Mouse (Mus musculus): ENCODE data around the gene Gpn1. TPM values are rescaled to one million over a fixed set of nuclear protein-coding genes. Genes with fewer than 3 reads are reported as not detected.

Gene Gpn1
- total and polyA plus RNA-seq, 3 experiments = 28.6 to 48.8 (median 36.3) TPM

- DNase-seq = no peak
Observed at GRCm38 (mm10) chr5:31559401-31559800, 64.9 kb downstream of the Gpn1 start.

GRCm38 (mm10) chr5:31560352-31560751 is 65.8 kb downstream of the Gpn1 start:
- DNase-seq = no peak

GRCm38 (mm10) chr5:31562036-31562666 is 67.6 kb downstream of the Gpn1 start:
- peak; percentile 51 for DNase-seq

Other genes with a start within 250 kb of the Gpn1 start
- 1 to 10 TPM; 2.2 to 4.5 TPM for gene Krtcap3, start 243.1 kb upstream of the Gpn1 start, total RNA-seq (2021)
- 13.3 and 13.6 TPM in 2 replicates for gene Krtcap3, start 243.1 kb upstream of the Gpn1 start, polyA plus RNA-seq (2012; rRNA removed)
- gene Ift172, start 203.6 kb upstream of the Gpn1 start, total RNA-seq (2021) = 10 to 100 TPM; 28.9 to 38.1 TPM
- gene Ift172, start 203.6 kb upstream of the Gpn1 start, polyA plus RNA-seq (2012; rRNA removed) = 29.5 and 30.1 TPM in 2 replicates
- 10 to 100 TPM; 11.1 to 20.8 TPM for gene Fndc4, start 198.7 kb upstream of the Gpn1 start, total RNA-seq (2021)
- 25.0 and 28.6 TPM in 2 replicates for gene Fndc4, start 198.7 kb upstream of the Gpn1 start, polyA plus RNA-seq (2012; rRNA removed)
- gene Gckr, start 197.3 kb upstream of the Gpn1 start, total RNA-seq (2021) = under 1 TPM in 1 of 2 experiments, not detected in 1; 0.61 TPM
- 0.13 and 0.20 TPM in 2 replicates for gene Gckr, start 197.3 kb upstream of the Gpn1 start, polyA plus RNA-seq (2012; rRNA removed)
- 10 to 100 TPM; 14.2 to 22.2 TPM for gene Zfp512, start 42.3 kb upstream of the Gpn1 start, total RNA-seq (2021)
- gene Zfp512, start 42.3 kb upstream of the Gpn1 start, polyA plus RNA-seq (2012; rRNA removed) = 4.9 and 5.1 TPM in 2 replicates
- under 1 TPM in 1 of 2 experiments, not detected in 1; 0.14 TPM for gene 4930548H24Rik, start 9.0 kb upstream of the Gpn1 start, total RNA-seq (2021)
- not detected in 2 replicates for gene 4930548H24Rik, start 9.0 kb upstream of the Gpn1 start, polyA plus RNA-seq (2012; rRNA removed)
- 10 to 100 TPM; 27.9 to 31.2 TPM for gene Slc4a1ap, start 32.3 kb downstream of the Gpn1 start, total RNA-seq (2021)
- 13.9 and 16.4 TPM in 2 replicates for gene Slc4a1ap, start 32.3 kb downstream of the Gpn1 start, polyA plus RNA-seq (2012; rRNA removed)
- 10 to 100 TPM; 15.7 to 20.1 TPM for gene Supt7l, start 33.1 kb downstream of the Gpn1 start, total RNA-seq (2021)
- 11.7 and 13.0 TPM in 2 replicates for gene Supt7l, start 33.1 kb downstream of the Gpn1 start, polyA plus RNA-seq (2012; rRNA removed)
- 100 to 1,000 TPM; 294 to 325 TPM for gene Mrpl33, start 102.2 kb downstream of the Gpn1 start, total RNA-seq (2021)
- gene Mrpl33, start 102.2 kb downstream of the Gpn1 start, polyA plus RNA-seq (2012; rRNA removed) = 21.1 and 31.6 TPM in 2 replicates
- 10 to 100 TPM; 10.3 to 15.5 TPM for gene Rbks, start 202.9 kb downstream of the Gpn1 start, total RNA-seq (2021)
- gene Rbks, start 202.9 kb downstream of the Gpn1 start, polyA plus RNA-seq (2012; rRNA removed) = 2.2 and 5.0 TPM in 2 replicates
- 100 to 1,000 TPM in 1 of 2 experiments, 10 to 100 TPM in 1; 90.5 to 177 TPM for gene Babam2, start 202.9 kb downstream of the Gpn1 start, total RNA-seq (2021)
- 63.4 and 88.1 TPM in 2 replicates for gene Babam2, start 202.9 kb downstream of the Gpn1 start, polyA plus RNA-seq (2012; rRNA removed)

Measured in adrenal gland, adult 2 months (tissue).